Mouse (Mus musculus): ENCODE results near the gene Gm9049. TPM values are rescaled to one million over a fixed set of nuclear protein-coding genes. Genes with fewer than 3 reads are reported as not detected.

The Gm9049 gene
- not detected for polyA plus RNA-seq (2014; fragmentation: Illumina TruSeq; extraction: RNeasy Lipid Tissue Mini Kit (QIAGEN cat#74804); ENCODE audit: low read depth, low replicate concordance)

GRCm38 (mm10) chr10:118354005-118354404 lies at the start of gene Gm9049:
Gene Gm9049, minus strand, starts transcription at chr10:118354105.

DNA sequence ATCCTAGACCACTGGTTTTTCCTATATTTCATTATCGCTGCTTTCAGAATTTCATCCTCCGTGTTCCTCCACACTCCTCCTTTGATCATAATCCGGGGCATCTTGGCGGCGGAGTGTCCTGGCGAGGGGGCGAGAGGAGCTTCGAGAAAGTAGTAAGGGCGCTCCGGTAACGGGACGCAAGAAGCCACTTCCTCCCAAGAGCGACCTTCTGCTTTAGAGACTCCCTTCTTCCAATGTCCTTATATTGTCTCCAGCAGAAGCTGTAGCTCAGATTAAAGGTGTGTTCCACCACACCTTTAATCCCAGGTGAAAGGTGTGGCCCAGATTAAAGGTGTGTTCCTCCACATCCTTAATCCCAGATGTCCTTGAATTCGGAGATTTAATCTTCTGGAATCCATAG lies 5.3 kb downstream of the Gm9049 start, which contains the start of gene Gm9048:
Gene Gm9048 (minus strand): TSS at position 101 of the 400 bp plus-strand sequence.

DNA sequence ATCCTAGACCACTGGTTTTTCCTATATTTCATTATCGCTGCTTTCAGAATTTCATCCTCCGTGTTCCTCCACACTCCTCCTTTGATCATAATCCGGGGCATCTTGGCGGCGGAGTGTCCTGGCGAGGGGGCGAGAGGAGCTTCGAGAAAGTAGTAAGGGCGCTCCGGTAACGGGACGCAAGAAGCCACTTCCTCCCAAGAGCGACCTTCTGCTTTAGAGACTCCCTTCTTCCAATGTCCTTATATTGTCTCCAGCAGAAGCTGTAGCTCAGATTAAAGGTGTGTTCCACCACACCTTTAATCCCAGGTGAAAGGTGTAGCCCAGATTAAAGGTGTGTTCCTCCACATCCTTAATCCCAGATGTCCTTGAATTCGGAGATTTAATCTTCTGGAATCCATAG lies 10.8 kb downstream of the Gm9049 start, which contains the start of gene Gm9046:
Gene Gm9046 (minus strand): TSS at position 101 of the 400 bp plus-strand sequence.

DNA sequence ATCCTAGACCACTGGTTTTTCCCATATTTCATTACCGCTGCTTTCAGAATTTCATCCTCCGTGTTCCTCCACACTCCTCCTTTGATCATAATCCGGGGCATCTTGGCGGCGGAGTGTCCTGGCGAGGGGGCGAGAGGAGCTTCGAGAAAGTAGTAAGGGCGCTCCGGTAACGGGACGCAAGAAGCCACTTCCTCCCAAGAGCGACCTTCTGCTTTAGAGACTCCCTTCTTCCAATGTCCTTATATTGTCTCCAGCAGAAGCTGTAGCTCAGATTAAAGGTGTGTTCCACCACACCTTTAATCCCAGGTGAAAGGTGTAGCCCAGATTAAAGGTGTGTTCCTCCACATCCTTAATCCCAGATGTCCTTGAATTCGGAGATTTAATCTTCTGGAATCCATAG lies 16.2 kb downstream of the Gm9049 start, which contains the start of gene Gm9045:
Gene Gm9045 (minus strand): TSS at position 101 of the 400 bp plus-strand sequence.

DNA sequence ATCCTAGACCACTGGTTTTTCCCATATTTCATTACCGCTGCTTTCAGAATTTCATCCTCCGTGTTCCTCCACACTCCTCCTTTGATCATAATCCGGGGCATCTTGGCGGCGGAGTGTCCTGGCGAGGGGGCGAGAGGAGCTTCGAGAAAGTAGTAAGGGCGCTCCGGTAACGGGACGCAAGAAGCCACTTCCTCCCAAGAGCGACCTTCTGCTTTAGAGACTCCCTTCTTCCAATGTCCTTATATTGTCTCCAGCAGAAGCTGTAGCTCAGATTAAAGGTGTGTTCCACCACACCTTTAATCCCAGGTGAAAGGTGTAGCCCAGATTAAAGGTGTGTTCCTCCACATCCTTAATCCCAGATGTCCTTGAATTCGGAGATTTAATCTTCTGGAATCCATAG lies 21.6 kb downstream of the Gm9049 start, which contains the start of gene Gm9044:
Gene Gm9044 (minus strand): TSS at position 101 of the 400 bp plus-strand sequence.

GRCm38 (mm10) chr10:118326869-118327268 lies 27.0 kb downstream of the Gm9049 start, which contains the start of gene Gm9040:
Gene Gm9040, minus strand, starts transcription at chr10:118326969.

Other genes with a start within 250 kb of the Gm9049 start
- 4.4 TPM for gene Mdm1, start 212.3 kb downstream of the Gm9049 start, polyA plus RNA-seq (2014; fragmentation: Illumina TruSeq; extraction: RNeasy Lipid Tissue Mini Kit (QIAGEN cat#74804); ENCODE audit: low read depth, low replicate concordance)
- not detected for gene Il22, start 149.2 kb downstream of the Gm9049 start, polyA plus RNA-seq (2014; fragmentation: Illumina TruSeq; extraction: RNeasy Lipid Tissue Mini Kit (QIAGEN cat#74804); ENCODE audit: low read depth, low replicate concordance)
- not detected for gene Gm32717, start 113.3 kb downstream of the Gm9049 start, polyA plus RNA-seq (2014; fragmentation: Illumina TruSeq; extraction: RNeasy Lipid Tissue Mini Kit (QIAGEN cat#74804); ENCODE audit: low read depth, low replicate concordance)
- not detected for gene Gm32802, start 95.4 kb downstream of the Gm9049 start, polyA plus RNA-seq (2014; fragmentation: Illumina TruSeq; extraction: RNeasy Lipid Tissue Mini Kit (QIAGEN cat#74804); ENCODE audit: low read depth, low replicate concordance)
- not detected for gene Iltifb, start 59.1 kb downstream of the Gm9049 start, polyA plus RNA-seq (2014; fragmentation: Illumina TruSeq; extraction: RNeasy Lipid Tissue Mini Kit (QIAGEN cat#74804); ENCODE audit: low read depth, low replicate concordance)
- gene Gm9040, start 27.1 kb downstream of the Gm9049 start, polyA plus RNA-seq (2014; fragmentation: Illumina TruSeq; extraction: RNeasy Lipid Tissue Mini Kit (QIAGEN cat#74804); ENCODE audit: low read depth, low replicate concordance): not detected
- not detected for gene Gm9044, start 21.7 kb downstream of the Gm9049 start, polyA plus RNA-seq (2014; fragmentation: Illumina TruSeq; extraction: RNeasy Lipid Tissue Mini Kit (QIAGEN cat#74804); ENCODE audit: low read depth, low replicate concordance)
- not detected for gene Gm9045, start 16.3 kb downstream of the Gm9049 start, polyA plus RNA-seq (2014; fragmentation: Illumina TruSeq; extraction: RNeasy Lipid Tissue Mini Kit (QIAGEN cat#74804); ENCODE audit: low read depth, low replicate concordance)
- gene Gm9046, start 10.8 kb downstream of the Gm9049 start, polyA plus RNA-seq (2014; fragmentation: Illumina TruSeq; extraction: RNeasy Lipid Tissue Mini Kit (QIAGEN cat#74804); ENCODE audit: low read depth, low replicate concordance): not detected
- not detected for gene Gm9048, start 5.4 kb downstream of the Gm9049 start, polyA plus RNA-seq (2014; fragmentation: Illumina TruSeq; extraction: RNeasy Lipid Tissue Mini Kit (QIAGEN cat#74804); ENCODE audit: low read depth, low replicate concordance)
- not detected for gene Ifng, start 86.9 kb upstream of the Gm9049 start, polyA plus RNA-seq (2014; fragmentation: Illumina TruSeq; extraction: RNeasy Lipid Tissue Mini Kit (QIAGEN cat#74804); ENCODE audit: low read depth, low replicate concordance)

Data from sigmoid colon, adult 10 weeks (tissue).